Mouse (Mus musculus) bone marrow, adult 2 months (tissue): ENCODE measurements around the gene Nol6.

Source experiments
- CTCF ChIP-seq: fragments of 200-500 bp; IDR thresholded peaks from 2 replicates; pipeline ENCODE4 v1.5.1; 2011; ENCODE audit warnings: low read length, control low read depth; ENCODE audit not compliant: control insufficient read depth, insufficient read depth
- POLR2A ChIP-seq: fragments of 200-500 bp; IDR thresholded peaks from 2 replicates; pipeline ENCODE4 v1.6.1; 2011; ENCODE audit warnings: low read depth, mild to moderate bottlenecking, control low read depth, low read length, borderline replicate concordance; ENCODE audit not compliant: control insufficient read depth

- TF ChIP-seq POLR2A, result no peak
- no peak for TF ChIP-seq CTCF
Measured at GRCm38 (mm10) chr4:41107440-41107839, 16.8 kb downstream of the Nol6 start.
